Mouse (Mus musculus): Measurements from ENCODE around the gene Col4a3bp. TPM values are rescaled to one million over a fixed set of nuclear protein-coding genes. Genes with fewer than 3 reads are reported as not detected.

Gene Col4a3bp
- total and polyA plus RNA-seq, 2 experiments from 2014 or later = 5.7 to 40.9 TPM

DNA sequence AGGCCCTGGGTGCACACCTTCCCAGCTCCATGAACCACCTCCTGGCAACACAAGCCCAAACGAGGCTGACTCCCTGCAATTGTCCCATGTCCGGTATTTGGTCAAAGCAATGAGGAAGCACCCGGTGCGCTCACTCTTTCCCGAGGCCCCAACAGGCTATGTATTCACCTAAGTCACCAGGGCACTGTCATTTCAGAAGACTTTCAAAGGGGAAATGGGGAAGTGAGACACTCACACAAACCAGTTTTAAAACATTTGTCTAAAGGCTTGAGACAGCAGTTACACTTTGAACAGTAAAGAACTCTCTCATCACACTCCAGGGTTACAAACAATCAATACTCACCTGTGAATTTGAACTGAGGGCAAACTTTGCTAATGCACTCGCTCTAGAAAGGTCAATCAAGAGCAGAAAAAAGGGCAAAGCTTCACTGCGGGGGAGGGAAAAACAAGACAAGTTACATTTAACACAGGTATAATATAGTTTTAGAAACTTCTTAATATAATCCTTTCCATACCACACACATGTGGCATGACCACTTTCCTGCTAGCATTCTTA is 122.1 kb downstream of the Col4a3bp start:
- Histone ChIP-seq H3K27me3 (ENCODE audit: insufficient read depth, low read length) (no peaks in the 10 kb centered on the region), H3K36me3 (ENCODE audit: insufficient read depth) (peaks cover 61% of the 10 kb centered on the region), H3K9me3 (ENCODE audit: low read length) (no peaks in the 10 kb centered on the region), H3K9ac (no peak overlapping the region), H3K4me2 (ENCODE audit: low read depth) (no peak overlapping the region), H3K4me1 (ENCODE audit: insufficient read depth) (peaks cover 22% of the 10 kb centered on the region), H3K4me3 (ENCODE audit: low read depth, low read length) (no peak overlapping the region), H3K27ac (ENCODE audit: low read depth, low read length) (no peak overlapping the region)
- ATAC-seq = no peak
- 92% methylated on average over 7 of the region's 7 CpGs for WGBS
- no peak for TF ChIP-seq CTCF (IDR thresholded peaks at IDR 0.05; ENCODE audit: low read depth)
- DNase-seq = no peak

DNA sequence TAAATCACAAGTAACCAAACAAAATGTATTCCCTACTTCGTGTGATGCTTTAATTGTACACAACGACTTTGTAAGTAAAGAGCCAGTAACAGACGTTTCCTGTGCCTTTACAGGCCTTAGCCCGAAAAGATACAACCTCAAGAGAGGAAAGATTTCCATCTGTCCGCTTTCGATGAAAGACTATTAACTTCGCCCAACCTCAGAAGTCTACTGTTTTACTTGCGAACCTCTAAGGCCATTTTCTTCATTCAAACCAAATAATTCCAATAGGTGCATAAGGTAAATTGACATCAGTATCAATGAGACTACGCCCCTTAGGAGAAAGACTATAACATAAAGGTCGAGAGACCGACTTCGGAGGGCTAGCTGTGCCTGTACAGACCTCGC is 127.6 kb downstream of the Col4a3bp start:
- DNase-seq = peak; percentile 57
- no peak for TF ChIP-seq CTCF (IDR thresholded peaks at IDR 0.05; ENCODE audit: low read depth)

DNA sequence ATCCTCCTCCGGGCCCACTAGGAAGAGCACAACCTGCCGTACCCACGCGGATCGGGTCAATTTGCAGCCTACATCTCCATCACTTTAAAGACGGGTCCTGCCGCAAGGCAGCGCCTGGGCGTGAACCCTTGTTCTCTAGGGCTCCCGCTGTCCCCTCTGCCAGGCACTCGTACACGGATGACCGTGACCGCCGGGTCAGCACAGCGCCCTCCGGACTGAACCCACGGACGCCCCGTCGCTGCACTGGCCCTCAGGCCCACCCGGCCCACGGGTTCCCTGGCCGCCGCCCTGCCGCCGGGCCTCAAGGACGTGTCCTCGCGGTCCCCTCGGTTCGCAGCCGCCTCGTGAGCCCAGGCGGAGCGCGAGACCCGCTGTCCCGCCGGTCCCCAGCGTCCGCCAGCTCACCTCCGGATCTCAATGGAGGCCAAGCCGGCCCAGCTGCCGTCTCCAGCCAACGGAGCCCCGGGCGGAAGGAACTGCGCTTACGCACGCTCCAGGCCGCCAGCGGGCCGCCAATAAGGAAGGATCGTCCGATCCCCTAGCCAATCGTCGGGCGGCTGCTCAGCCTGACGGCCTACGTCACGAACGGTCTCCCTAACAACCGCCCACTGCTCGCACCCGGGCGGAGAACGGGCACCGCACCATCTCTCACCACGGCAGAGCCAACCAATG is 128.1 kb downstream of the Col4a3bp start, which contains the start of gene Hmgcr:
TSS of gene Hmgcr (minus strand) at position 531 of the 672 bp plus-strand sequence.
- under 1% methylated on average over 70 of the region's 70 CpGs for WGBS
- H3K9ac ChIP-seq = peak within 1 kb of the TSS; percentile 93
- DNase-seq (peak; percentile 99), ATAC-seq (peak; percentile 100)
- H3K27me3 ChIP-seq (ENCODE audit: insufficient read depth, low read length) = no peaks in the 10 kb centered on the region
- no peaks in the 10 kb centered on the region for H3K9me3 ChIP-seq (ENCODE audit: low read length)
- peak within 1 kb of the TSS; percentile 90 for H3K4me3 ChIP-seq (ENCODE audit: low read depth, low read length)
- peaks cover 7% of the 10 kb centered on the region for H3K36me3 ChIP-seq (ENCODE audit: insufficient read depth)
- H3K4me1 ChIP-seq (ENCODE audit: insufficient read depth) = peaks cover 26% of the 10 kb centered on the region
- peak within 1 kb of the TSS; percentile 93 for H3K27ac ChIP-seq (ENCODE audit: low read depth, low read length)
- peak; percentile 31 for TF ChIP-seq CTCF (IDR thresholded peaks at IDR 0.05; ENCODE audit: low read depth)
- peak within 1 kb of the TSS; percentile 65 for H3K4me2 ChIP-seq (ENCODE audit: low read depth)

More for the DNA sequence above, 127.6 kb downstream of the Col4a3bp start:
- H3K9me3 ChIP-seq (ENCODE audit: low read length) = no peaks in the 10 kb centered on the region
- H3K4me3 ChIP-seq (ENCODE audit: low read depth, low read length) = peak overlapping the region; percentile 90
- H3K27ac ChIP-seq (ENCODE audit: low read depth, low read length) = peak overlapping the region; percentile 93
- H3K4me2 ChIP-seq (ENCODE audit: low read depth) = peak overlapping the region; percentile 65
- peaks cover 12% of the 10 kb centered on the region for H3K36me3 ChIP-seq (ENCODE audit: insufficient read depth)
- H3K4me1 ChIP-seq (ENCODE audit: insufficient read depth) = peaks cover 26% of the 10 kb centered on the region
- H3K27me3 ChIP-seq (ENCODE audit: insufficient read depth, low read length) = no peaks in the 10 kb centered on the region
- 2% methylated on average over 13 of the region's 13 CpGs for WGBS
- no peak for ATAC-seq
- peak overlapping the region; percentile 93 for H3K9ac ChIP-seq

DNA sequence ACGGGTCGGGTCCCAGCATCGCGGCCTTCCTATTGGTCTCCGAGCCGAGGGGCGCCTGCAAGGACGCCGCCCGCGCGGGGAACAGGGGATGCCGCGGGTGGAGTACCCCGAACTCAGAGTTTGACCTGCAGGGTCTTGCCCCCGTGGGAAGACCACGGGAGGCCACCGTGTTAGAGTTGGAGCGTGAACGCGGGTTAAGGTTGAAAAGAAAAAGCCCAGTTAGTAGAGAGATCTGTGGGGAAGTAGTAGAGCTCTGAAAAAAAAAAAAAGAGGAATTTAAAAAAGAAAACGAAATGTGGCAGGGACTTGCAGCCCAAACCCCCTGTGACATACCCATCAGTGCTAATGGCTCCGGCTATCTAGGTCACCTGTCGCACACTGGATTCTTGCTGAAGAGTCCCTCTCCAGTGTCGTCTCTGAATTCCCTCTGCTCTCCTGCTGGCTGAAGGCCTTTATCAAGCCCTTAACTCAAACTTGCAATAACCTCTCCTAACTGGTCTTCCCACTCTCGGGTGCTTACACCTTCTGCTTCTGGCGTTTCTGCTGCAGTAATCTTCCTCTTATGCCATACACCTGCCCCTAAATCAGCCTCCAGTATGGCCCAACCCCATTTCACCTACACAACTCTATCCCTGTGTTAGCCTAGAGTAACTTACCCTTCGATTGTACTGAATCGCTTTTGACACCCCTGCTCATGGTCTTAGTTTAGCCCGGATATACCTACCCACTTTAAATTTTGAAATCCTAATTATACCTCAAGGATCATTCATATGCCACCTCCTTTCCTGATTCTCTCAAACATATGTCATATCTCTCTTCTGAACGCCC is 128.9 kb downstream of the Col4a3bp start:
- Histone ChIP-seq H3K4me1 (ENCODE audit: insufficient read depth) (peaks cover 26% of the 10 kb centered on the region), H3K9ac (no peak overlapping the region), H3K4me3 (ENCODE audit: low read depth, low read length) (peak overlapping the region; percentile 90), H3K4me2 (ENCODE audit: low read depth) (peak overlapping the region; percentile 65), H3K27ac (ENCODE audit: low read depth, low read length) (peak overlapping the region; percentile 74), H3K9me3 (ENCODE audit: low read length) (no peaks in the 10 kb centered on the region), H3K27me3 (ENCODE audit: insufficient read depth, low read length) (no peaks in the 10 kb centered on the region), H3K36me3 (ENCODE audit: insufficient read depth) (peaks cover 2% of the 10 kb centered on the region; the same call in 1 of the 2 replicates)
- 12% methylated on average over 31 of the region's 31 CpGs for WGBS
- ATAC-seq (no peak), DNase-seq (peak; percentile 32)
- TF ChIP-seq CTCF (IDR thresholded peaks at IDR 0.05; ENCODE audit: low read depth) = peak; percentile 36

DNA sequence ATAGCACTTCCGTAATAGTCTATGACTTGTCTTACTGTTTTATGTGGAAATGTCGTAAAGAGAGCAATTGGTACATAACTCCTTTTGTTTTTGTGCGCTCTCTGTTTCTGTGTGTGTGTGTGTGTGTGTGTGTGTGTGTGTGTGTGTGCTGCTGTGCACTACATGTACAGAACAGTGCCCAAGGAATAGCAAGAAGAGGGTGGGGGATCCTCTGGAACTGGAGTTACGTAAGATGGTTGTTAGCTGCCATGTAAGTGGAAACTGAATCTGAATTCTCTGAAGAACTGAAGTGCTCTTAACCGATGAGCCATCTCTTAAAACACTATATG is 129.5 kb downstream of the Col4a3bp start:
- Histone ChIP-seq H3K4me2 (ENCODE audit: low read depth) (no peak overlapping the region), H3K4me1 (ENCODE audit: insufficient read depth) (peaks cover 23% of the 10 kb centered on the region), H3K27ac (ENCODE audit: low read depth, low read length) (peak overlapping the region; percentile 74; the same call in 1 of the 2 replicates), H3K9ac (no peak overlapping the region), H3K27me3 (ENCODE audit: insufficient read depth, low read length) (no peaks in the 10 kb centered on the region), H3K4me3 (ENCODE audit: low read depth, low read length) (no peak overlapping the region), H3K9me3 (ENCODE audit: low read length) (no peaks in the 10 kb centered on the region), H3K36me3 (ENCODE audit: insufficient read depth) (no peaks in the 10 kb centered on the region; the same call in 1 of the 2 replicates)
- DNase-seq = no peak
- WGBS = 74% methylated on average over 5 of the region's 5 CpGs
- no peak for TF ChIP-seq CTCF (IDR thresholded peaks at IDR 0.05; ENCODE audit: low read depth)
- no peak for ATAC-seq

DNA sequence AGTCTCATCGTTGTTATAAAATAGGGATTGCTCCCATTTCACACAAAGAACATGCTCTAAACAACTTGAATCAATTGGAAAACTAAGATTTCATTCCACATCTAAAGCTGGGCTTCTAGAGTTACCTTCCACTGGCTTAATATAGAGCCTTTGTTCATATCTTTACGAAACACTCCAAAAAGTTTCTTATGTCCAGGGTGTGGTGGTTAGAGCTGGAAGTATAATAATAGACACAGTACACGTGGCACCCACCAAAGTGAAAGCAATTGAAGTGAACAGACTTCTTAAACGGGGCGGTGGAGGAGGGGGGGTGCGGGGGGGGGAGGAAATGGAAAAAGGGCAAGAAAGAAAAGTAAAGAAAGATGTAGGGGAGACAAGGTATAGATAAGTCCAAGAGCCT is 129.9 kb downstream of the Col4a3bp start:
- WGBS = 86% methylated on average over 6 of the region's 6 CpGs
- Histone ChIP-seq H3K4me1 (ENCODE audit: insufficient read depth) (peaks cover 19% of the 10 kb centered on the region), H3K27ac (ENCODE audit: low read depth, low read length) (no peak overlapping the region), H3K4me2 (ENCODE audit: low read depth) (no peak overlapping the region), H3K36me3 (ENCODE audit: insufficient read depth) (no peaks in the 10 kb centered on the region), H3K27me3 (ENCODE audit: insufficient read depth, low read length) (no peaks in the 10 kb centered on the region), H3K4me3 (ENCODE audit: low read depth, low read length) (no peak overlapping the region), H3K9me3 (ENCODE audit: low read length) (no peaks in the 10 kb centered on the region), H3K9ac (no peak overlapping the region)
- TF ChIP-seq CTCF (IDR thresholded peaks at IDR 0.05; ENCODE audit: low read depth) = no peak
- ATAC-seq = no peak
- no peak for DNase-seq
